Mouse (Mus musculus): Measurements from ENCODE around the gene Tc2n. TPM values are rescaled to one million over a fixed set of nuclear protein-coding genes. Genes with fewer than 3 reads are reported as not detected.
A peak's percentile ranks its signal among the peaks of the same experiment; 100 is the strongest.
"Not testable (repeated sequence)": the region's sequence is repeated elsewhere in the genome, so short reads cannot be mapped to it uniquely, and the experiment has no call there.

Tc2n gene
- total RNA-seq (2022) = under 1 TPM; 0.20 to 0.58 (median 0.47) TPM

- peak in 1 of 2 experiments; percentile 8 for DNase-seq (ENCODE audit: low spot score in 2 of 2)
These were observed at the start of gene Tc2n for GRCm38 (mm10) chr12:101718054-101718754. Gene Tc2n (minus strand): TSS chr12:101718523.

GRCm38 (mm10) chr12:101767306-101768053, 49.2 kb upstream of the Tc2n start:
- DNase-seq (ENCODE audit: low spot score in 2 of 2) = no peak

GRCm38 (mm10) chr12:101766228-101766852, 48.0 kb upstream of the Tc2n start:
- DNase-seq (ENCODE audit: low spot score in 2 of 2) = no peak

- no peak for DNase-seq (ENCODE audit: low spot score in 2 of 2)
These were observed 46.5 kb upstream of the Tc2n start for GRCm38 (mm10) chr12:101764870-101765269.

- no peak for DNase-seq (ENCODE audit: low spot score in 2 of 2)
These were observed 44.7 kb upstream of the Tc2n start for GRCm38 (mm10) chr12:101763065-101763464.

GRCm38 (mm10) chr12:101762054-101762453, 43.7 kb upstream of the Tc2n start:
- DNase-seq (ENCODE audit: low spot score in 2 of 2) = no peak

- no peak for DNase-seq (ENCODE audit: low spot score in 2 of 2)
These were observed 41.2 kb upstream of the Tc2n start for GRCm38 (mm10) chr12:101759440-101760045.

GRCm38 (mm10) chr12:101758698-101759097, 40.4 kb upstream of the Tc2n start:
- DNase-seq (ENCODE audit: low spot score in 2 of 2) = no peak

- DNase-seq (ENCODE audit: low spot score in 2 of 2) = no peak
These were observed 24.1 kb upstream of the Tc2n start for GRCm38 (mm10) chr12:101742375-101742774.

- no peak for DNase-seq (ENCODE audit: low spot score in 2 of 2)
These were observed 22.2 kb upstream of the Tc2n start for GRCm38 (mm10) chr12:101740486-101740885.

GRCm38 (mm10) chr12:101740045-101740444, 21.7 kb upstream of the Tc2n start:
- DNase-seq (ENCODE audit: low spot score in 2 of 2) = no peak

- DNase-seq (ENCODE audit: low spot score in 2 of 2) = no peak
These were observed 430 bp upstream of the Tc2n start for GRCm38 (mm10) chr12:101718755-101719150.

- no peak for DNase-seq (ENCODE audit: low spot score in 2 of 2)
These were observed 19.1 kb downstream of the Tc2n start for GRCm38 (mm10) chr12:101699176-101699575.

GRCm38 (mm10) chr12:101696521-101696920, 21.8 kb downstream of the Tc2n start:
- no peak for DNase-seq (ENCODE audit: low spot score in 2 of 2)

- DNase-seq (ENCODE audit: low spot score in 2 of 2) = no peak
These were observed 37.8 kb downstream of the Tc2n start for GRCm38 (mm10) chr12:101680538-101680937.

- no peak for DNase-seq (ENCODE audit: low spot score in 2 of 2)
These were observed 50.8 kb downstream of the Tc2n start for GRCm38 (mm10) chr12:101667502-101667901.

- no peak for DNase-seq (ENCODE audit: low spot score in 2 of 2)
These were observed 85.2 kb downstream of the Tc2n start for GRCm38 (mm10) chr12:101633137-101633536.

- DNase-seq (ENCODE audit: low spot score in 2 of 2) = not testable (repeated sequence)
These were observed 111.7 kb downstream of the Tc2n start for GRCm38 (mm10) chr12:101606622-101607021.

Measured in left cerebral cortex, adult 8-10 months (tissue).